Mouse (Mus musculus) lung, postnatal 0 days (tissue): ENCODE measurements around the gene Tns2.

ENCODE experiments used
- CTCF ChIP-seq: IDR thresholded peaks from 2 replicates; pipeline ENCODE4 v1.5.1; 2016; ENCODE audit warnings: antibody characterized with exemption, mild to moderate bottlenecking
- EP300 ChIP-seq: IDR thresholded peaks from 2 replicates; pipeline ENCODE4 v1.6.1; 2016; ENCODE audit warnings: antibody characterized with exemption, mild to moderate bottlenecking, control low read depth

GRCm38 (mm10) chr15:102141120-102141519 lies 40.9 kb downstream of the Tns2 start:
- TF ChIP-seq CTCF (no peak), EP300 (no peak)
